Mouse (Mus musculus): ENCODE results near the gene Trmu.

DNA sequence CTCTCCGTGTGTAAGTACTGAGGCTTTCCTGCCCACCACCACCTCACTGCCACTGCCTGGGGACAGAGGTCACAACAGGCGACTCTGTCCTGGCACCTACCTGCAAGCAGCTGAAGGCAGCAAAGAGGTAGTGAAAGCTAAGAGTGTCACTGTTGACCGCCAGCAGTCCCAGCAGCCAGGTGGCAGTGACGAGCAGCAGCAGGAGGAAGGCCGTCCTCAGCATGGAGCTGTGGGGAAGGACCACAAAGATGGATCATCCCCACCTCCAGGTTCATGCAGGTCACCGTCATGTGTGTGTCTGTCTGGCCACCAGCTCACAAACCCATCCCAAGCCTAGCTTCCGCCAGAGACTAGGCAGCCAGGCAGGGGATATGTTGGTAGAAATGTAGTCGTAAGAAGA is 24.7 kb downstream of the Trmu start:
- TF ChIP-seq CTCF (IDR thresholded peaks at IDR 0.05; ENCODE audit: control insufficient read depth, insufficient read depth, insufficient read length), result peak; percentile 70
- no peak for TF ChIP-seq MAX (IDR thresholded peaks at IDR 0.05)
- TF ChIP-seq FOSL1 (IDR thresholded peaks at IDR 0.05; ENCODE audit: insufficient read depth, low read length, poor library complexity, severe bottlenecking), result no peak
